Mouse (Mus musculus) heart, adult 8-10 months (tissue): Measurements from ENCODE around the gene Mybpc3. TPM values are rescaled to one million over a fixed set of nuclear protein-coding genes. Genes with fewer than 3 reads are reported as not detected.

ENCODE experiments used
- DNase-seq: peaks from one replicate; pipeline ENCODE4 v3.0.0; 2022; ENCODE audit warnings: low spot score
- total RNA-seq, 4 experiments: library from RNA; stranded (reverse); gene quantifications; 2 replicates each; pipeline ENCODE4 v1.2.4; 2022

Gene Mybpc3
- 1,000 to 10,000 TPM; 1,514 to 2,177 (median 1,722) TPM for total RNA-seq

GRCm38 (mm10) chr2:91117585-91118275, at the start of gene Mybpc3:
Gene Mybpc3, plus strand, starts transcription at chr2:91118144.
- DNase-seq = peak; percentile 52

- DNase-seq = no peak
Observed at GRCm38 (mm10) chr2:91068162-91068871, 49.6 kb upstream of the Mybpc3 start.

GRCm38 (mm10) chr2:91068872-91069165, 49.1 kb upstream of the Mybpc3 start:
- DNase-seq = no peak

- DNase-seq = no peak
Observed at GRCm38 (mm10) chr2:91069306-91070000, 48.5 kb upstream of the Mybpc3 start.

- DNase-seq = peak; percentile 96
Observed at GRCm38 (mm10) chr2:91070076-91070800, 47.7 kb upstream of the Mybpc3 start, which contains the start of gene Slc39a13. Gene Slc39a13, minus strand, starts transcription at chr2:91070417.

GRCm38 (mm10) chr2:91071059-91071458, 46.9 kb upstream of the Mybpc3 start:
- no peak for DNase-seq

GRCm38 (mm10) chr2:91072092-91072491, 45.9 kb upstream of the Mybpc3 start:
- no peak for DNase-seq

GRCm38 (mm10) chr2:91077957-91078313, 40.0 kb upstream of the Mybpc3 start:
- DNase-seq = no peak

GRCm38 (mm10) chr2:91078314-91079025, 39.5 kb upstream of the Mybpc3 start:
- no peak for DNase-seq

GRCm38 (mm10) chr2:91079026-91079384, 38.9 kb upstream of the Mybpc3 start:
- no peak for DNase-seq

- DNase-seq = no peak
Observed at GRCm38 (mm10) chr2:91080784-91081513, 37.0 kb upstream of the Mybpc3 start.

GRCm38 (mm10) chr2:91081775-91082695, 35.9 kb upstream of the Mybpc3 start, which contains the start of gene Spi1:
Gene Spi1, plus strand, starts transcription at chr2:91082390.
- DNase-seq = no peak

GRCm38 (mm10) chr2:91082844-91083243, 35.1 kb upstream of the Mybpc3 start:
- DNase-seq = peak; percentile 62

- DNase-seq = no peak
Observed at GRCm38 (mm10) chr2:91083366-91083940, 34.5 kb upstream of the Mybpc3 start.

GRCm38 (mm10) chr2:91084179-91084820, 33.6 kb upstream of the Mybpc3 start:
- no peak for DNase-seq

- no peak for DNase-seq
Observed at GRCm38 (mm10) chr2:91085494-91086391, 32.2 kb upstream of the Mybpc3 start.

GRCm38 (mm10) chr2:91086392-91087237, 31.3 kb upstream of the Mybpc3 start:
- DNase-seq = no peak
